21 mouse cellular contexts compared by ENCODE assay signal in genomic region chr7:98794444-98794843, GRCm38 (mm10). TPM values are rescaled to one million over a fixed set of nuclear protein-coding genes. Genes with fewer than 3 reads are reported as not detected.
DNase-seq lines count a peak whose midpoint lies in the region; ATAC-seq lines count a peak whose summit lies in the region.
"Had no signal": no experiment of that assay in that cellular context is flagged by ENCODE, and none has a peak within 500 bp of the region (broad histone marks: within the 10 kb centered on the region; RNA-seq: fewer than 3 reads in every experiment).

No protein-coding gene starts in this region.

- no peaks in the 10 kb centered on the region for H3K9me3 ChIP-seq in kidney, embryonic 16.5 days (ENCODE audit: low read length)
- H3K9me3 ChIP-seq: embryonic facial prominence, embryonic 15.5 days; forebrain, embryonic 10.5 days; intestine, embryonic 15.5 days had no signal

- H3K4me3 ChIP-seq in kidney, embryonic 16.5 days (ENCODE audit: low read length), result no peak overlapping the region
- H3K4me3 ChIP-seq: embryonic facial prominence, embryonic 15.5 days; erythroblast, embryonic 14.5 days; forebrain, embryonic 10.5 days; intestine, embryonic 15.5 days had no signal

- peak; percentile 23 to 45 for DNase-seq in gastrocnemius, adult 8-10 months (ENCODE audit: low spot score in 2 of 2)
- no peak for DNase-seq in gastrocnemius, postnatal 4 days (ENCODE audit: low spot score in 2 of 2)
- DNase-seq in heart, adult 9 months (ENCODE audit: low spot score in 2 of 2), result peak; percentile 61 to 81
- no peak for DNase-seq in heart, postnatal 4 days
- DNase-seq in gastrocnemius, postnatal 25 days, result peak; percentile 59
- DNase-seq: adrenal gland, adult 2 months; adrenal gland, postnatal 25 days; cerebellum, adult 18-20 months; cerebellum, postnatal 10 days; embryo, embryonic 11 days; kidney, adult 18-20 months had no signal

- H3K9ac ChIP-seq in kidney, embryonic 16.5 days (replicated peaks; ENCODE audit: low read length), result no peak overlapping the region
- H3K9ac ChIP-seq: embryonic facial prominence, embryonic 15.5 days; hindbrain, embryonic 14.5 days; intestine, embryonic 15.5 days had no signal

- 51% methylated on average over 3 of the region's 3 CpGs for WGBS in kidney, embryonic 16.5 days

- H3K36me3 ChIP-seq in kidney, embryonic 16.5 days (ENCODE audit: insufficient read depth, low read length), result no peaks in the 10 kb centered on the region
- H3K36me3 ChIP-seq: embryonic facial prominence, embryonic 15.5 days; forebrain, embryonic 10.5 days; intestine, embryonic 15.5 days had no signal

- H3K4me1 ChIP-seq in kidney, embryonic 16.5 days (ENCODE audit: insufficient read depth, low read length), result peaks cover 14% of the 10 kb centered on the region

- ATAC-seq in kidney, embryonic 16.5 days (ENCODE audit: low FRiP score, low TSS enrichment), result no peak
- ATAC-seq: activated CD4-positive, CD25-positive, alpha-beta regulatory T cell, adult 4 months; forebrain, embryonic 14.5 days; intestine, embryonic 15.5 days; Patski had no signal

- H3K27ac ChIP-seq in kidney, embryonic 16.5 days (ENCODE audit: low read length), result no peak overlapping the region
- H3K27ac ChIP-seq: embryonic facial prominence, embryonic 15.5 days; forebrain, embryonic 10.5 days; hindbrain, embryonic 14.5 days; intestine, embryonic 15.5 days had no signal

- no peak overlapping the region for H3K4me2 ChIP-seq in kidney, embryonic 16.5 days (replicated peaks; ENCODE audit: low read depth, low read length)
- H3K4me2 ChIP-seq: embryonic facial prominence, embryonic 15.5 days; hindbrain, embryonic 14.5 days; intestine, embryonic 15.5 days had no signal

- no peaks in the 10 kb centered on the region for H3K27me3 ChIP-seq in kidney, embryonic 16.5 days (ENCODE audit: insufficient read depth, low read length)
- H3K27me3 ChIP-seq: embryonic facial prominence, embryonic 15.5 days; intestine, embryonic 15.5 days; Patski had no signal

RNA-seq across cellular contexts. Expression of gene Wnt11, which starts 40.5 kb away (rescaled TPM):
- 1 to 10 TPM; 5.3 to 7.6 (median 5.9) TPM for total RNA-seq in gastrocnemius, adult 8-10 months (2022)
- 10 to 100 TPM; 16.4 to 19.9 TPM for total RNA-seq in gastrocnemius, postnatal 4 days (2021)
- total RNA-seq in heart, postnatal 4 days (2021), result 1 to 10 TPM; 4.4 to 5.7 TPM
- 1 to 10 TPM; 5.7 to 6.6 TPM for total RNA-seq in gastrocnemius, postnatal 25 days (2021)
- polyA plus RNA-seq in kidney, embryonic 16.5 days (2015; fragmentation: Nextera tagmentation; extraction: Ambion mirVana), result 32.4 and 33.3 TPM in 2 replicates
- total RNA-seq: common myeloid progenitor, adult 5-6 weeks had no signal
- polyA plus RNA-seq: activated CD4-positive, CD25-positive, alpha-beta regulatory T cell, adult 4 months; erythroblast, embryonic 14.5 days had no signal

Comparison
In these comparisons a context has a peak if more than half of its experiments do, and no peak if none do; other contexts are left out.
1. DNase-seq: peak in gastrocnemius, adult 8-10 months (2 of 2), heart, adult 9 months (2 of 2) and gastrocnemius, postnatal 25 days (single experiment); none in gastrocnemius, postnatal 4 days (0 of 2) and heart, postnatal 4 days (single experiment).